Mouse (Mus musculus) kidney, postnatal 25 days (tissue): ENCODE data around the gene Bcam.

Experiments
- DNase-seq, 2 experiments: peaks; one replicate each; pipeline ENCODE4 v3.0.0; 2021; ENCODE audit warnings: mixed read lengths in 2 of 2

Gene Bcam

DNA sequence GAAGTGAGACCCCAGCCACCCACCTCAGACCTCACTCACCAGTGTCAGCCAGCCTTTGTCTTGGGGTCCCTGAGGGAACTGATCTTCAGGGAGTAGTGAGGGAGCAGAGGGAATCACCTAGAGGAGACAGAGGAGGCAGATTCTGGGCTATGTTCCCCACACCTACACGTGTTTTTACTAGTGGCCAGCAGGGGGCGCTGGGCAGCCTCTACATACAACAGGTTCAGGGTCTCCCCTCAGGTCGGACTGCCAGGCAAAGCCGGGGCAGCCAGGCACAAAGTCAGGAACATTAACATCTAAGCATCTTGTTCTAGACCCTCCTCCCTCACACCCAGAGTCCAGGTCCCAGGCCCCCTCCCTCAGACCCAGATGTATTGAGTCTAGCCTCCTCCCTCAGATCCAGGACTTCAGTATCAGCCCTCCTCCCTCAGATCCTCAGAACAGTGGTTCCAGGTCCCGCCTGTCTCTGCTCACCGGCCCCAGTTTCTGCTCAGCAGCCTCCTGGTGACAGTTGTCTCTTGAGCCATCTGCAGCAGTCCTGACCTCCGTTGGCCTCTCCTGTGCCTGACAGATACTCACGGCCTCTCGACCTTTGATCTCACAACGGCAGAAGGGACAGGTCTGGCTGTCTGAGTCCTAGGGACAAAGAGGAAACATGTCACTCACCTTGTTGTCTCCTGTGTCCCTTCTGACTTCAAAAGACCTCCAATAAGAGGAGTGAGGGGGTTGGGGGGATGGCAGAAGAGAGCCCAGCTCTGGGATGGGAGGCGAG lies 14.1 kb upstream of the Bcam start:
- DNase-seq = no peak

DNA sequence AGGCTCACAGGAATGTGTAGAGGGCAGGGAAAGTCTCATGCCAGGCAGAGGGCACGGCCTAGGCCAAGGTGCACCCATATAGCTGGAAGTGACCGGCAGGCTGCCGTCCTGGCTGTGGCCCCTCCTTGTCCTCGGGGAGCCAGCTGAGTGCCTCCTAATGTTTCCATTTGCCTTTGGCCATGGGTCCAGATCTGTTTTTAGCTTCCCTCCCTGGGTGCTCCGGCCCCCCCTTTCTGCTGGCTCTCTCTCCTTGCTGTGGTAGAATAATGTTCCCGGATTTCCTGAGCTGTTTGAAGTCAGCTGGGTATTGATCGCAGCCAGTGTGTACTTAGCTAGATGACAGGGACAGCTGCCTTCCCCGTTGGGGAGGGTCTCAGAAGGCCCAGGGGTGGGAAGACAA lies 12.8 kb upstream of the Bcam start:
- DNase-seq = peak; percentile 55 to 76

- peak; percentile 39 to 72 for DNase-seq
Measured at GRCm38 (mm10) chr7:19782645-19783044, 11.8 kb upstream of the Bcam start.

DNA sequence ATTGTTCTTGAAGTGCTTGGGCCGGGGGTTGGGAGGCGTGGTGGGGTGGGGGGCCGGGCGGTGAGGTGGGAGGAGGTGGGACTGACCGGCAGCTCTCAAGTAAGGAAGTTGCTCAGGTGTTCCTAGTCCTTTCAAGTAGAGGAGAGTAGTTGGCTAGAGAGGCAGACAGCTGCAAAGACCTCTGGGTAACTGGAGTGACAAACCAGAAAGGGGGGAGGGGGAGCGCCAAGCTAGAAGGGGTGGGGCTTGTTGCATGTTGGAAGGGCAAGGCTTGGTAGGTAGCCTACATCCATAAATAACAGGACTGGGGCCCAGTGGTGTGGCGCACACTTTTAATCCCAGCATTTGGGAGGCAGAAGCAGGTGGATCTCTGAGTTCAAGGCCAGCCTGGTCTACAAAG lies 10.9 kb upstream of the Bcam start:
- DNase-seq = no peak

- DNase-seq = peak in 1 of 2 experiments; percentile 29
Measured at GRCm38 (mm10) chr7:19779903-19780302, 9.1 kb upstream of the Bcam start.

DNA sequence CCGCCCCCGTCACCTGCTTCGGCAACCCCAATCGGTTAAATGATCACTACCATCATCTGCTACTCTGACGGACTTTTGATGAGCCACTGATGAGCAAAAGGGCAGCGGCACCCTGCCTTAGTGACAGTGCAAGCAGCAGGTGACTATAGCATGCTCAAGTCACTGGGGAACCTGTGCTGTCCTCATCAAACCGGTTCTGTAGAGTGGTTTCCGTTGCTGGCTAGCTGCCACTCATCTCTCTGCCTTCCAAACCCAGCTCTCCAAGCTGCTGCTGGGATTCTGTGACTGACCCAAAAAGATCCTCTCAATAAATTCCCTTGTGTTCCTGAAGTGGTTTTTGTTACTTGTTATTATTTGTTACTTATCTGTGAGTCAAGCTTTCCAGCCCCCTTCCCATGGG lies 7.8 kb upstream of the Bcam start:
- DNase-seq = peak in 1 of 2 experiments; percentile 43

- DNase-seq = peak in 1 of 2 experiments; percentile 26
Measured at GRCm38 (mm10) chr7:19777049-19777723, 6.4 kb upstream of the Bcam start.

GRCm38 (mm10) chr7:19771682-19772081 lies 866 bp upstream of the Bcam start:
- no peak for DNase-seq

DNA sequence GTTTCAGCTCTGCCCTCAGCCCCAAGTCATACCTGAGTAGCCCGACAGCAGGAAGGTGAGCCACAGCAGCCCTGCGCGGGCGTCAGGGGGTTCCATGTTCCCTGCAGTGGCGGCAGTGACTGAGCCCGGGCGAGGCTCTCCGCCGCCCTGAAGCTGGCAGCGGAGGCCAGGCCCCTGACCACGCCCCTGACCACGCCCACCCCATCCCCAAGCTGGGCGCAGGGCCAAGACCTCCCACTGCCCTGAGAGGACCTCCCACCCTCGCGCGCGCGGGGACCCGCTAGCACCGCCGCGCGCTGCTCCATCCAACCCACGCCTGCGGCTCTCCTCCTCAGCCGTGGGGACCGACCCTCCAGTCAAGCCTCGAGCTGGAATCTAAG lies 451 bp downstream of the Bcam start:
- peak; percentile 95 to 96 for DNase-seq

GRCm38 (mm10) chr7:19769434-19770374 lies 1.1 kb downstream of the Bcam start:
- DNase-seq = peak in 1 of 2 experiments; percentile 42

DNA sequence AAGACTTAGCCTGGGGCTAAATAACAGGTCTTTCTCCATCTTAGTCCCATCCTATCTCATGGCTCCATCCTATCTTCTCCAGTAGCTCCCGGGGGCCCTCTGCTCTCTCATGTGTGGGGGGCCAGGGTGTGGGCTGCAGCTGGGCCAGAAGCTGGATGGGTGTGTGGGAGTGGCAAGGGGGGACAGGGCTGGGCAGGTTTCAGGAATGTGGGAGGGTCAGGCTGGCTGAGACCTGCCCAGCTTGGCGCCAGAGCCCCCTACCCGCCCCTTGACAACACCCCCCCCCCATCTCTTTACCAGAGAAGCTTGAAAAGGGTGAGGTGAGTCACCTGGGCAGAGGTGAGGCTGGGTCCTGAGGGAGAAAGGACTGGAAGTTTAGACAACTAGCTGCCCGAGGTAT lies 1.8 kb downstream of the Bcam start:
- DNase-seq = peak in 1 of 2 experiments; percentile 65

DNA sequence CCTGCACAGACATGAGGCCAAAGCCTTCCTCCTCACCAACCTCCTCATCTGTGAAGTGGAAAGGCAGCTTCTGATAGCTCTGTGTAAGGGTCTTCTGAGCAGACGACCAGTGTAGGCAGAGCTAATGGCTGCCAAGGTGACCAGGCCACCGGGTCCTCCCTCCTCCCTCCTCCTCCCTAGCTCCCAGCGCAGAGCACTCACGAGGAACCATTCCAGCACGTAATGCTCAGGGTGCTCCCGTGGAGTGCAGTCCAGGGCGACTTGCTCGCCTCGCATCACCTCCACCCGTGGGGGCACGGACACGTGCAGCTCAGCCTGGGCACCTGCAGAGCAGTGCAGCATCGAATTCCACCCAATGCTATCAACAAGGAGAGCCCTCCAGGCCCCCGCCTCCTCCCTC lies 2.6 kb downstream of the Bcam start:
- DNase-seq = peak in 1 of 2 experiments; percentile 78

GRCm38 (mm10) chr7:19764581-19764980 lies 6.2 kb downstream of the Bcam start:
- DNase-seq = peak; percentile 39 to 59

DNA sequence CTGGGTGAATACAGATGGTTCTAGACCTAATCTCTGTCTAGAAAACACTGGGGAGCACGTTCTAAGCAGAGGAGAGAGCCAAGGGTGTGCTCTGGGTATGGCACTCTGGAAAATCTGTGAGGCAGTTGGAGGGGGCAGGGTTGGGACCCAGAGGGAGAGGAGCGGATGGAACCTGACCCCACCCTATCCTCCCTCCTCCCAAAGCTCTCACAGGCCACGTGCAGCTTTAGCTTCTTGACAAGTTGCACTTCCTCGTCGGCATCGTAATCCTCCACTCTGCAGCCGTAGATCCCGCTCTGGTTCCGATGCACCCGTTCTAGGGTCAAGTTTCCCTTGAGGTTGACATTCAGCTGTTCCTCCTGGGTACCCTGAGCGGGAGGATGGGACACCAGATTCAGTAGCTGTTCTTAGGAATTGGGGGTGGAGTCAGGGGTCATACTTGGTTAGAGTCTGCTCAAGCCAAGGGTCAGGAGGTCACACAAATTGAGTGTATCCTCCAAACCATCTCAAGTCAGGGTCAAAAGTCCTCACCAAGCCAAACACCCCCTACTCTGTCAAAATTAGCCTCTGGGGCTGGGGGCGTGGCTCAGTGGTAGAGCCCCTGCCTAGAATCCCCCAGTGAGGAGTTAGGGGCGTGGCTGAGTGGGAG lies 6.9 kb downstream of the Bcam start:
- peak; percentile 30 to 77 for DNase-seq

DNA sequence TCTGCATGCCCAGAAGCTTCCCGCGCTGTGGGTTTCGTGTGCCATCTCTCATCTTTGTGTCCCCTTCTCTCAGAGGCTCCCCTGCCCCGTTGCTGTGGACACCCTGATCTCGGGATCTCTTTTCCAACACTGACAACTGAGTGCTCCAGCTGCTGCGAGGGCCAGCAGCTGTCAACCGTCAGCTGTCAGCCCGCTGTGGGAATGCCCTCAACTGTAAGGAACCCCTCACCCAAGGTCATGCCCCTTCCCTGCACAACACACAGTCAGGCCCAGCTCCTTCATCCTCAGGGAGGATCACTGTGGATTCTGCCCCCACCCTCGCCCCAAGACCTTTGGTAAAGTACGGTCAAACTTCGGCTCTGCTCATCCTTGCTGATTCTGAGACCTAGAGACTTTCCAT lies 8.5 kb downstream of the Bcam start:
- DNase-seq = no peak

DNA sequence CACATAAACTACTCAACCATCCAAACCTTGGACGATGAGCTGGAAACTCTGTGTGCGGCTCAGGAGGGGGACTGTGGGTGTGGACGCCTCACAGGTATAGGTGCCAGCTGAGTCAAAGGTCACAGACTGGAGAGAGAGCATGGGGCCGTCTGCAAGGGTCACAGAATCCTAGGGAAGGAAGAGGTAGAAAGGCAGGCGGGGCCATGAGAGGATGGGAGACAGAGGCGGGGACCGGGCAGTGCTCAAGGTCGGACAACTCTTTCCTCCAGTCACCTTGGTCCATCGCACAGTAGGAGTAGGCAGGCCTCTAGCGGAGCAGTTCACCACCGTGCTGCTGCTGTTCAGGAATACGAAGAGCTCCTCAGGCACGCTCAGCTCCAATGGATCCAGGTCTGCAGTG lies 10.8 kb downstream of the Bcam start:
- DNase-seq = peak; percentile 39 to 76

- no peak for DNase-seq
Measured at GRCm38 (mm10) chr7:19758623-19759022, 12.2 kb downstream of the Bcam start.

DNA sequence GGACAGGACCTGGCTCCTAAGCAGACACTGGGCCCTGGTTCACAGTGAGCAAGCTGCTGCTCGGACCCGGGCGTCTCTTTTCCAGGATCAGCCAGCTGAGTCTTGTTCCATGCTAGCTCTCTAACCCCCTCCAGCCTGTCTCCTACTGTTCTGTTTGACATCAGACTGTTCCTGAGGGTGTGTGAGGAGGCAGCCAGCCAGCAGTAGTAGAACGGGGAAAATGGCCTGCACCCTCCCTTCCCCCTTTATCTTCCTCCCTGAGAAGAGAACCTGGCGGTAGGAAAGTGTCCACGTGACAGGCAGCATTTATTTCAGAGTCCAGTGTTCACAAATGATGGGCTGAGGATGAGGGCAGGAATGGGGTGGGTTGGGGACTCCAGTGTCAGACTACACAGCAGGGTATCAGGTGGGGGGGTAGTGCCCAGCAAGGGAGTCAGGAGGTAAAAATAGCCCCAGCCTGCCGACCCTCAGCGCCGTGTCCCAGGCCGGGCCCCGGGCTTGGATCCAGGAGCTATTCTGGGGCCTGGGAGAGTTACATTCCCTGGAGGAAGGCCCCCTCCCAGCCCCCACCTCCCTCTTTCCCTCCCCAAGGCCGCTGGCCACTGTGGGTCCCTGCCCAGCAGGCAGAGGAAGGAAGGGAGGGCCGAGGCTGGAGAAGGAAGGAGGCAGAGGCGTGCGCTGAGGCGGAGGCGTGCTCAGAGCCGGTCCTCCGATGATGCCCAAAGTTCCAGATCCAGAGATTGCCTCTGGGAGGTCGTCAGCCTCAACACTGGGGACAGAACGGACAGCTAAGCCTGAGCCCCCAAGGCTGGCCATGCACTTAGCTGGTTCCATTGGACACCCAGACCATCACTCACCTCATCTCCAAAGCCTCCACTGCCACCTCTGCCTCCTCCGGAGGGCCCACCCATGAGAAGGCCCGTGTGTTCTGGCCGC lies 14.7 kb downstream of the Bcam start:
- DNase-seq = peak; percentile 76 to 90

DNA sequence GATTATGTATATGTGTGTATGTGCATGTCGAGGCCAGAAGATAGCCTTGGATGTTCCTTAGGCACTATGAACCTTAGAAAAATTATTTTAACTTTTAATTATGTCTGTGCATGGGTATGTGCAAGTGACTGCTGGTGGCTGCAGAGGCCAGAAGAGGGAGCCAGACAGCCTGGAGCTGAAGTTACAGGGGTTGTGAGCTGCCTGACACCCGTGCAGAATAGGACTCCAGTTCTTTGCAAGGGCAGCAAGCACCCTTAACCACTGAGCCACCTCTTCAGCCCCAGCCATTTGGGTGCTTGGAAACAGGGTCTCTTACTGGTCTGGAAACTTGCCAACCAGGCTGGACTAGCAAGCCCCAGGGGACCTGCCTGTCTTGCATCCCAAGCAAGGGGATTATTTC lies 15.8 kb downstream of the Bcam start:
- DNase-seq = no peak

DNA sequence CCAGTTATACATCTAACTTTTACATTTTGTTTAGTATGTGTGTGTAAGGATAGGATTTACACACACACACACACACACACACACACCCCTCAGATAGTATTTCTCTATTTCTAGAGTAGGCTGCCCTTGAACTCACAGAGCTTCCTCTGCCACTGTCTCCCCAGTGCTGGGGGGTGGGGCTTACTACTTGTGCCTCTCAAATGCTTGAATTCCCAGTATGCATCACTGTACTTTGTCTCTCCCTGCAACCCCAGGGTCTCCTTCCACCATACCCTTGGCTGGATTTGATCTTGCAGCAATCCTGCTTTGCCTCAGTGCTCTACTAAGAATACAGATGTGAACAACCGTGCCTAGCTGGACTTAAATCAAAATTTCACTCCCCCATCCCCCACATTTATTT lies 16.8 kb downstream of the Bcam start:
- DNase-seq = no peak

- DNase-seq = peak; percentile 73 to 78
Measured at GRCm38 (mm10) chr7:19753587-19753986, 17.2 kb downstream of the Bcam start.
